Mouse (Mus musculus): ENCODE data around the gene Mybl2. TPM values are rescaled to one million over a fixed set of nuclear protein-coding genes. Genes with fewer than 3 reads are reported as not detected.

Gene Mybl2
- polyA plus RNA-seq, 1 experiment from 2014 or later = 27.7 TPM

DNA sequence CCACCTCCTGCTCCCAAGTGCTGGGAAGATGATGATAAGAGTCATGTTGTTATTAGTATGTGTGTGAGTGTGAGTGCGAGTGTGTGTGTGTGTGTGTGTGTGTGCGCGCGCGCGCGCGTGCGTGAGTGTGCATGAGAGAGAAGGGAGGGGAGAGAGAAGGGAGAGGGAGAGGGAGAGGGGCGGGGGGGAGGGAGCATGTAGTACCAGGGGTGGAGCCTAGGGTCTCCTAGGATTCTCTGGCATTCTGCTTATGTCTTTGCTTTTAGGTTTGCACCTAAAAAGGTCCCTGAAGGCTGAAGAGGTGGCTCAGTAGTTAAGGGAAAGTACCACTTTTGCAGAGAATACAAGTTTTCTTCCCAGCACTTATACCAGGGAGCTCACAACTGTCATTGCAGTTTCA is 40.4 kb downstream of the Mybl2 start:
- DNase-seq (ENCODE audit: low spot score) (no peak), ATAC-seq (replicated peaks; ENCODE audit: low FRiP score, low TSS enrichment, low read depth) (no peak)
- H3K27ac ChIP-seq (ENCODE audit: low read depth) = no peak overlapping the region
- no peaks in the 10 kb centered on the region for H3K27me3 ChIP-seq (replicated peaks; ENCODE audit: control insufficient read depth, insufficient read depth, low read length)
- H3K9me3 ChIP-seq (ENCODE audit: control insufficient read depth, low read length) = no peaks in the 10 kb centered on the region
- H3K4me2 ChIP-seq (ENCODE audit: low read length) = no peak overlapping the region
- no peak overlapping the region for H3K9ac ChIP-seq (ENCODE audit: low read length)
- WGBS = 93% methylated on average over 10 of the region's 10 CpGs
- no peak overlapping the region for H3K4me3 ChIP-seq (ENCODE audit: low read depth, low read length)
- H3K36me3 ChIP-seq (ENCODE audit: control insufficient read depth, insufficient read depth, low read length) = no peaks in the 10 kb centered on the region
- H3K4me1 ChIP-seq (replicated peaks; ENCODE audit: control insufficient read depth, insufficient read depth, low read length) = no peaks in the 10 kb centered on the region

GRCm38 (mm10) chr2:163095784-163096183 is 41.3 kb downstream of the Mybl2 start:
- no peak for ATAC-seq (replicated peaks; ENCODE audit: low FRiP score, low TSS enrichment, low read depth)
- no peak overlapping the region for H3K9ac ChIP-seq (ENCODE audit: low read length)
- no peaks in the 10 kb centered on the region for H3K4me1 ChIP-seq (replicated peaks; ENCODE audit: control insufficient read depth, insufficient read depth, low read length)
- H3K4me2 ChIP-seq (ENCODE audit: low read length) = no peak overlapping the region
- H3K4me3 ChIP-seq (ENCODE audit: low read depth, low read length) = no peak overlapping the region
- H3K9me3 ChIP-seq (ENCODE audit: control insufficient read depth, low read length) = no peaks in the 10 kb centered on the region
- no peaks in the 10 kb centered on the region for H3K36me3 ChIP-seq (ENCODE audit: control insufficient read depth, insufficient read depth, low read length)
- no peak overlapping the region for H3K27ac ChIP-seq (ENCODE audit: low read depth)
- no peak for DNase-seq (ENCODE audit: low spot score)
- no peaks in the 10 kb centered on the region for H3K27me3 ChIP-seq (replicated peaks; ENCODE audit: control insufficient read depth, insufficient read depth, low read length)
- WGBS = 31% methylated on average over 3 of the region's 3 CpGs

DNA sequence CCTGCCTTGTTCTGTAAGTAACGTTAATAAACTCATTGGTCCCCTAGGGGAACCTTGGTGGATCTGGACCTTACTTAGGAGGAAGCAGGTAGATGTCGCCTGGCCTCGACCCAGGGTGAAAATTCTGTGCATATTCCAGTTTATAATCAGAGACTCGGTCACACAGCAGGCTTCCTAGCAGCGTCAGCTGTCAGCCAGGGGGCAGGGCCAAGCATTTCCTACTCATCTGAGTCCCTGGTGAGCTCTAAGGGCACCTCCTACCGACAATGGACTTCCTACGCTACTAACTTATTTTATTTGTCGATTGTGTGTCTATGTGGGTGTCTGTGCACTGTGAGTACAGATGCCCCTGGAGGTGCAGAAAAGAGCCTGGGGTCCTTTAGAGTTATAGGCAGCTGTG is 45.4 kb downstream of the Mybl2 start:
- H3K9ac ChIP-seq (ENCODE audit: low read length) = no peak overlapping the region
- H3K4me1 ChIP-seq (replicated peaks; ENCODE audit: control insufficient read depth, insufficient read depth, low read length) = peaks cover 2% of the 10 kb centered on the region; the same call in 1 of the 2 replicates
- no peak overlapping the region for H3K4me3 ChIP-seq (ENCODE audit: low read depth, low read length)
- no peaks in the 10 kb centered on the region for H3K9me3 ChIP-seq (ENCODE audit: control insufficient read depth, low read length)
- DNase-seq (ENCODE audit: low spot score) (no peak), ATAC-seq (replicated peaks; ENCODE audit: low FRiP score, low TSS enrichment, low read depth) (no peak)
- no peaks in the 10 kb centered on the region for H3K27me3 ChIP-seq (replicated peaks; ENCODE audit: control insufficient read depth, insufficient read depth, low read length)
- no peaks in the 10 kb centered on the region for H3K36me3 ChIP-seq (ENCODE audit: control insufficient read depth, insufficient read depth, low read length)
- no peak overlapping the region for H3K4me2 ChIP-seq (ENCODE audit: low read length)
- H3K27ac ChIP-seq (ENCODE audit: low read depth) = no peak overlapping the region
- 42% methylated on average over 8 of the region's 8 CpGs for WGBS

DNA sequence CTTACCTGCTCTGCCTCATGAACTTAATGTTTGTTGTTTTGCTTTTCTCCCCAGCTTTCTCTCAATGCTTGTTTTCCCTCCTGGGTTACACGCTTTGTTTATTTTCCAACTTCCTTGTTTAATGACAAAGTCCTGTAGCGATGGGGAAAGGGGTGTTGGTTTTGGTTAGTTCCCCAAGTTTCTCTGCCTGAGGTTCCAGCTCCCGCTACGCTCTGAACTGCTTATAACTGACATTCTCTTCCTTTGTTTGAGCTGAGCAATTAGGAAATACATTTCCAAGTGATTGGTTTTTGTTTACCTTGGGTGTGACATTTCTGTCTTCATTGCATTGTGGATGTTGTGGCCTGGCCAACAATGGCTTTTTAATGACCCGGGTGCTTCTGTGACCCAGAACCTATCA is 46.1 kb downstream of the Mybl2 start:
- Histone ChIP-seq H3K27me3 (replicated peaks; ENCODE audit: control insufficient read depth, insufficient read depth, low read length) (no peaks in the 10 kb centered on the region), H3K9ac (ENCODE audit: low read length) (no peak overlapping the region), H3K27ac (ENCODE audit: low read depth) (no peak overlapping the region), H3K4me1 (replicated peaks; ENCODE audit: control insufficient read depth, insufficient read depth, low read length) (peaks cover 2% of the 10 kb centered on the region; the same call in 1 of the 2 replicates), H3K4me2 (ENCODE audit: low read length) (no peak overlapping the region), H3K4me3 (ENCODE audit: low read depth, low read length) (no peak overlapping the region), H3K9me3 (ENCODE audit: control insufficient read depth, low read length) (no peaks in the 10 kb centered on the region), H3K36me3 (ENCODE audit: control insufficient read depth, insufficient read depth, low read length) (no peaks in the 10 kb centered on the region)
- DNase-seq (ENCODE audit: low spot score) (no peak), ATAC-seq (replicated peaks; ENCODE audit: low FRiP score, low TSS enrichment, low read depth) (no peak)
- WGBS = 52% methylated on average over 5 of the region's 5 CpGs

- H3K9ac ChIP-seq (ENCODE audit: low read length) = no peak overlapping the region
- peak; percentile 94 for DNase-seq (ENCODE audit: low spot score)
- WGBS = 8% methylated on average over 10 of the region's 10 CpGs
- peak; percentile 45; the same call in 1 of the 2 replicates for ATAC-seq (replicated peaks; ENCODE audit: low FRiP score, low TSS enrichment, low read depth)
- H3K36me3 ChIP-seq (ENCODE audit: control insufficient read depth, insufficient read depth, low read length) = no peaks in the 10 kb centered on the region
- no peak overlapping the region for H3K4me3 ChIP-seq (ENCODE audit: low read depth, low read length)
- H3K4me1 ChIP-seq (replicated peaks; ENCODE audit: control insufficient read depth, insufficient read depth, low read length) = peaks cover 2% of the 10 kb centered on the region; the same call in 1 of the 2 replicates
- H3K4me2 ChIP-seq (ENCODE audit: low read length) = no peak overlapping the region
- no peaks in the 10 kb centered on the region for H3K9me3 ChIP-seq (ENCODE audit: control insufficient read depth, low read length)
- H3K27me3 ChIP-seq (replicated peaks; ENCODE audit: control insufficient read depth, insufficient read depth, low read length) = no peaks in the 10 kb centered on the region
- H3K27ac ChIP-seq (ENCODE audit: low read depth) = no peak overlapping the region
Observed at GRCm38 (mm10) chr2:163101646-163102203, 47.2 kb downstream of the Mybl2 start.

DNA sequence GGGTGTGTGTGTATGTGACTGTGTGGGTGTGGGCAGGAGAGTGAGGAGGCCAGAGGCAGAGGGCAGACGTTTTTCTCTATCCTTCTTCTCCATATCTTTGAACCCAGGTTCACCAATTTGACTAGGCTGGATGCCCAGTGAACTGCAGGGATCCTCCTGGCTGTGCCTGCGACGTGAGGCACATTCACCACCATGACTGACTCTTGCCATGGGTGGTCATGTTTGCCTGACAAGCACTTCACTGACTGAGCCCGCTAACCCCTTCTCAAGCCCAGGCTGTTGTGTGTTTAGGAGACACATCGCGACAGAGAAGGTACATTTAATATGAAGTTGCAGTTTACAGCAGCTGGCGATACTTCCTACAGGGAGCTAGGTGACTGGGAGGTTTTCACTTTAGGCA is 47.7 kb downstream of the Mybl2 start:
- no peak overlapping the region for H3K4me2 ChIP-seq (ENCODE audit: low read length)
- H3K9ac ChIP-seq (ENCODE audit: low read length) = no peak overlapping the region
- no peak overlapping the region for H3K27ac ChIP-seq (ENCODE audit: low read depth)
- H3K4me3 ChIP-seq (ENCODE audit: low read depth, low read length) = no peak overlapping the region
- DNase-seq (ENCODE audit: low spot score) = no peak
- peaks cover 2% of the 10 kb centered on the region; the same call in 1 of the 2 replicates for H3K4me1 ChIP-seq (replicated peaks; ENCODE audit: control insufficient read depth, insufficient read depth, low read length)
- no peak for ATAC-seq (replicated peaks; ENCODE audit: low FRiP score, low TSS enrichment, low read depth)
- 46% methylated on average over 7 of the region's 7 CpGs for WGBS
- no peaks in the 10 kb centered on the region for H3K27me3 ChIP-seq (replicated peaks; ENCODE audit: control insufficient read depth, insufficient read depth, low read length)
- no peaks in the 10 kb centered on the region for H3K9me3 ChIP-seq (ENCODE audit: control insufficient read depth, low read length)
- H3K36me3 ChIP-seq (ENCODE audit: control insufficient read depth, insufficient read depth, low read length) = no peaks in the 10 kb centered on the region

DNA sequence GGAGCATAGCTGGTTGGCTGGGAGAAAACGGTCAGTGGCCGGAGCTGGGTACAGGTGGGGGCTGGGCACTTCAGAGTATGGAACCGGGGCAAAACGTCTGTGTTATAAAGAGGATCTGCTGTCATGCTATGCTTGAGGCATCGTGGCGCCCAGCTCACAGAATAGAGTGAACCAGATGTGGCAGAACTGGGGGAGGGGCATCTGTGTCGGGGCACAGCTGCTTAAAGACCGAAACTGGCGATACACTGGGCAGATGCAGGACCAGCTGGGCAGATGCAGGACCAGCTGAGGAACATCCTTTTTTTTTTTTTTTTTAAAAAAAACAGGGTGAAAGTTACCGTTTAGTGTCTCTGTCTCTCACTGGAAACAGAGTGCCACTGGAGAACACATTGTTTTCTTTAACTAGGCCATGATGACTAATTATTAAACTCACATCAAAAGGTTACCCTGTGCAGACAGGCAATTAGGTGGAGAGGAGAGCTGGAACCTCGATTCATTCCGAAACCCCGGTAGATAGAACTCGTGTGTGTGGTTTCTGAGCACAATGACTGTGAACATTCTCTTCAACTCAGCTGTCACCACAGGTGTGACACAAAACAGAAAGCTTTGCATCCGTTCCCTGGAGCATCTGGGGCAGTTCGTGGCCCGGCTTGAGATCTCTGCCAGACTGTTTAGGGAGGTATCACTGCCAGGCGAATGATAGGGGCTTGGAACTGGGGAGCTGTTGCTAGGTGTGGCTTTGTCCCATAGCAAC is 48.6 kb downstream of the Mybl2 start:
- 42% methylated on average over 18 of the region's 18 CpGs for WGBS
- no peak for ATAC-seq (replicated peaks; ENCODE audit: low FRiP score, low TSS enrichment, low read depth)
- Histone ChIP-seq H3K36me3 (ENCODE audit: control insufficient read depth, insufficient read depth, low read length) (no peaks in the 10 kb centered on the region), H3K4me1 (replicated peaks; ENCODE audit: control insufficient read depth, insufficient read depth, low read length) (peaks cover 2% of the 10 kb centered on the region; the same call in 1 of the 2 replicates), H3K27ac (ENCODE audit: low read depth) (no peak overlapping the region), H3K4me3 (ENCODE audit: low read depth, low read length) (no peak overlapping the region), H3K27me3 (replicated peaks; ENCODE audit: control insufficient read depth, insufficient read depth, low read length) (no peaks in the 10 kb centered on the region), H3K9ac (ENCODE audit: low read length) (no peak overlapping the region), H3K4me2 (ENCODE audit: low read length) (no peak overlapping the region), H3K9me3 (ENCODE audit: control insufficient read depth, low read length) (no peaks in the 10 kb centered on the region)
- no peak for DNase-seq (ENCODE audit: low spot score)

- DNase-seq (ENCODE audit: low spot score) = no peak
- ATAC-seq (replicated peaks; ENCODE audit: low FRiP score, low TSS enrichment, low read depth) = no peak
- Histone ChIP-seq H3K4me1 (replicated peaks; ENCODE audit: control insufficient read depth, insufficient read depth, low read length) (peaks cover 2% of the 10 kb centered on the region; the same call in 1 of the 2 replicates), H3K27ac (ENCODE audit: low read depth) (no peak overlapping the region), H3K9ac (ENCODE audit: low read length) (no peak overlapping the region), H3K27me3 (replicated peaks; ENCODE audit: control insufficient read depth, insufficient read depth, low read length) (no peaks in the 10 kb centered on the region), H3K9me3 (ENCODE audit: control insufficient read depth, low read length) (no peaks in the 10 kb centered on the region), H3K4me2 (ENCODE audit: low read length) (no peak overlapping the region), H3K36me3 (ENCODE audit: control insufficient read depth, insufficient read depth, low read length) (no peaks in the 10 kb centered on the region), H3K4me3 (ENCODE audit: low read depth, low read length) (no peak overlapping the region)
- WGBS = 84% methylated on average over 13 of the region's 13 CpGs
Observed at GRCm38 (mm10) chr2:163104086-163104770, 49.7 kb downstream of the Mybl2 start.
